Mouse (Mus musculus): Measurements from ENCODE around the gene Eef1akmt3.

Gene Eef1akmt3

DNA sequence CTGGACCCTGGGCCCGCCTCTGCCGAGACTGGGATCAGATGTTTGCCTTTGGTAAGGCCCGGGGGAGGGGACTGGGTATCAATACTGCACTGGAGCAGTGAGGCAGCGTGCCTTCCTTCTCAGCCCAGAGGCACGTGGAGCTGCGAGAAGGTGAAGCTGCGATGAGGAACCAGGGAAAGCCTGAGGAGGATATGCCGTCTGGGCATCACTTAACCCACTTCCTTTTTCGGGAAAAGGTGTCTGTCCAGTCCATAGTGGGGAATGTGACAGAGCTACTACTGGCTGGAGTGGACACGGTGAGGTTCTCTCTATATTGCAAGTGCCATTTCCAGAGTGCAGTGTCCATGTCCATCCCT, 8.8 kb upstream of the Eef1akmt3 start:
- no peak for DNase-seq

DNA sequence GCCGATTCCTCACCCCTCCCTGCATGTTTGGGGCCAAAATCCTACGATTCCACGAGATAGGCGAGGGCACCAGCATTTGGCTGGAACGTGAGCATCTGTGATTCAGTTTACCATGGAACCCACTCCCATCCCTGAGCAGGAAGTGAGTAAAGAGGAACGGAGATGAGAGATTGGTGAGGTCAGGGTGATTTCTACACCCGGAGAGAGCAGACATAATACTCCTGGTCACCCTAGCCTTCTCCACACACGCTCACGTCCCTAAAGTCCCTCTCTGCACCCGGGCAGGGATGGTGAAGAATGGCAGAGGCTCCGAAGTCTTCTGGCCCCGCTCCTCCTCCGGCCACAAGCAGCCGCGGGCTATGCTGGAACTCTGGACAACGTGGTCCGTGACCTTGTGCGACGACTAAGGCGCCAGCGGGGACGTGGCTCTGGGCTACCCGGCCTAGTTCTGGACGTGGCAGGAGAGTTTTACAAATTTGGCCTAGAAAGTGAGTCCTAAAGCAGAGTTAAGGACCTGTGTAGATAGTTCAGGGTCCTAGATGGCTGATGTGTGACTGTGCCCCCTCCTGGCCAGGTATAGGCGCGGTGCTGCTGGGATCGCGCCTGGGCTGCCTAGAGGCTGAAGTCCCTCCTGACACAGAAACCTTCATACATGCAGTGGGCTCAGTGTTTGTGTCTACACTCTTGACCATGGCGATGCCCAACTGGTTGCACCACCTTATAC, 8.2 kb upstream of the Eef1akmt3 start:
- DNase-seq = no peak

DNA sequence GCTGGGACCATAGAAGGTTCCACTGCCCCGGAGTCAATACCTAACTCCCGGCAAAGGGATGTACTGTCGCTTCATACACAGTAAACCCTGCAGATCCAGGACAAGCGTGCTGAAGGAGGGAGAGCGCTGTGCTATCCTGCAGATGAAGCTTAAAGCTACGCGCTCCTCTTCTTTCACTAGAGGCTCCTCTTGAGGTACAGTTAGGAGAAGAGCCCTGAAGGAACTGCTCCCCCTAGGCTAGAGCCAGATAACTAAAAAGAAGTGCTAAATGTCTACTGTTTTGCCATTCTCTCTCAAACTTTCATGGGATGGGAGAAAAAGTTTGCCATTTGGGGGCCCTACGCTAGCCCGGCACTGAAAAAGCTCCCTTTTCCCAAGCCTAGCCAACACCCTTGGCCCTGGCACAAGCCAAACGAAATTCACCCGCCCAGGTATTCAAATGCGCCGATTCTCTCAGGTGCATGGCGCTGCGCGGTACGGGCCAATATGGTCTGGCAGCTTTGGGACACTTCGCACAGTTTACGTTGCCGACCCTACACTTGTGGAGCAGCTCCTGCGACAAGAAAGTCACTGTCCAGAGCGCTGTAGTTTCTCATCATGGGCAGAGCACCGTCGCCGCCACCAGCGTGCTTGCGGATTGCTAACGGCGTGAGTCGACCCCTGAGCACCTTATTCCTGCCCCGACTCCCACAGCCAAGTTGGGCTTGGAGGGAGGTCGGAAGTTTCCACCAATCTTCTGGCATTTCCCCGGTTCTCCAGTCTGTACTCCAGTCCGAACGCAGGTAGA, 7.5 kb upstream of the Eef1akmt3 start:
- no peak for DNase-seq

DNA sequence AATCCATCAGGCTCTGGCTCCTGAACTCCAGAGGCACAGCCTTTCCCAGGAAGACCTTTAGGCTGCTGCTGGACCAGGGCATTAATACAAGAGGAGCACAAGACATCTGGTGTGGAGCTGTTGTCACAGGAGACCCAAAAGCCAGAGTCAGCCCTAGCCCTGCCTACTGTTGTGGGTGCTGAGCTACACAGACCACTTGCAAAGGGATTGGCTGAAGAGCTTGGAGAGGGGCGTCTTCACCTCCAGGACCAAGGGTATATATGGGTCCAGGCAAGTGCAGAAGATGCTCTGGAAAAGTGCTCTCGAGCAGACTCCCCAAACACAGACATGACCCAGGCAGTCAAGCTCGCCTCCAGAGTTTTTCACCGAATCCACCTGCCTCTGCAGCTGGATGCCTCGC, 6.6 kb upstream of the Eef1akmt3 start, which contains the start of gene Cyp27b1:
TSS of gene Cyp27b1 (plus strand) at position 297 of the 400 bp plus-strand sequence.
- no peak for DNase-seq

DNA sequence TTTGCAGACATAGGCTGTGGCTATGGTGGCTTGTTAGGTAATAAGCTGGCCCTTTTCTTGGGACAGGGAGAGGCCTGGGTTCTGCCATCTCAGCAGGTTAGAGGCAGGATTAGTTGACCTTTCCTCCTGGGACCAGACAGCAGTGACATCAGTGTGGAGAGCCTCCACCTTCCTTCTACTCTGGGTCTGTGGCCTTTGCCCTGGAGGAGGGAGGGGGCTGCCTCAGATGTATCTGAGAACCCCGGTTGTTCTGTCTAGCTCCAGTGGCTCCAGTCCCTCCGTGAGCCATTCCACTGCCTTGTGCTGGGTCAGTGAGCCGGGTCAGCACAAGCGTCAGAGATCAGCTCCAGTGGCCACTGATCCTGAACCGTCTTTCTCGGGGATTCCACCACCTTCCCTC, 1.9 kb upstream of the Eef1akmt3 start:
- no peak for DNase-seq

DNA sequence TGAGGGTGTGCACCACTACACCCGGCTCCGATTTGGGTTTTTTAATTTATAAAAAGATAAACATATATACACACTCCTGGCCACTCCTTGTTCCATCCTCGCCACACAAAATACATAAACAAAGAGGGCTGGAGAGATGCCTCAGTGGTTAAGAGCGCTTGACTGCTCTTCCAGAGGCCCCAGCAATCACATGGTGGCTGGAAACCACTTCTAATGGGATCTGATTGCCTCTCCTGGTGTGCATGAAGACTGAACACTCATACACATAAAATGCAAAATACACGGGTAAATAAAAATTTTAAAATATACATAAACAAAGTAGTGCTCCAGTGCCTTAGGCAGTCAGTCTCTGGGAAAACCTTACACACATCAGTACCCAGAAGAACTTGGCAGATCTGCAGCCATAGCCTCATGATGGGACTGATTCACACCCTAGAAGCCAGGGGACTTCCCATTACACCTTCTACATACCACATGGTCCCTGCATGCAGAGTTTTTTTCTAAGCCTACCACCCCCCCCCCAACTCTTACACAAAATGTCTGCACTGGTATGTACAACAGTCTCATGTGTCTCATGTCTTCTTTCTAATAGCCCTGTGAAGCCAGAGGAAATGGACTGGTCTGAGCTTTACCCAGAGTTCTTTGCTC, 1.3 kb upstream of the Eef1akmt3 start:
- DNase-seq = no peak

DNA sequence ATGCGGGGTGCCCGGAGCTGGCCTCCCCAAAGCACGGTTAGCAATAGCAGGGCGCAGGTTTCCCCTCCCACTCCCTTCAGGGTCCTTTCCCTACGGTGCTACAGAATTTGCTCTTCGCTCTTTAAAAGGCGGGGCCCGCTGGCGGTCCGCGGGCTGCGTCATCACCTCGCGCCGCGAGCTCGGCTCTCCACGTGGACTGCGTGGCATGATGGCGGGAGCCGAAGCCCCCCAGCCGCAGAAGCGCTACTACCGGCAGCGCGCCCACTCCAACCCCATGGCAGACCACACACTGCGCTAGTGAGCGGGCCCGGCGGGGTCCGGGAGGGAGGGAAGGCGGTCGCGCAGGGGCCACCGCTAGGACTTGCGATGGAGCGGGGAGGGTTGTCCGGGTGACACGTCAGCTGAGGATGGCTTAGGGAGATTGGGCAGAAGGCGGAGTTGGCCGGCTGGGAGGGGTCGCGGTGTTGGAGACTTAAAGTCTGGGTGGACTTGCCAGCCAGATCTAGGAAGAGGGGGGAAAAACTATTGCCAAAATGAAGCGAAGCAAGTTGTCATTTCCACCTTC, 543 bp upstream of the Eef1akmt3 start:
- peak; percentile 87 for DNase-seq

DNA sequence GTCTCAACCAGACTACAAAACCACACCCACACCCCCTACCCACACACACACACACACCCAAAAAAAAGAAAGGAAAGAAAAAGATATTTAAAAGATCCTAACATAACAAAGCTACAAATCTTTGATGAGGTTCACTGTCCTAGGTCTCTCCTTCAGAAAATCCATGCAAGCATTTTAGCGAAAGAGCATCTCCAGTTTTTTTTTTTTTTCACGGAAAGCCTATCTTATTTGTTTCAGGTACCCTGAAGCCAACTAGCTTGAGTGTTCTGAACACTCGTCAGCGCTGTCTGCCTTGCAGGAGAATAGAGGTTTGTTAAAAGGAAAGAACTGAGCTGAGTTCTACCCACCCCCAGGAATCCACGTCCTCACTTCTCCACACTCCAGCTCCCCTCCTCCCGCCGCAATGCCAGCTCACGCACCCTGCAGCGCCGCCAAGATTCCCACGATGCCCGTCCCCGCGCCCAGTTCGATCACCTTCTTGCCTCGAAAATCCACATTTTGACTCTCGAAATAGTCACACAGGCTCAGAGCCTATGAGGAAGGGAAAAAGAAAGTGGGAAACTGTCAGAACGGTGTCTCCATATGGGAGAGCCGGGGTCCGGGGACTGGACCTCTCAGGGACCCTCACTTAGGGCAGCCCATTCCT, 621 bp downstream of the Eef1akmt3 start:
- DNase-seq = no peak

DNA sequence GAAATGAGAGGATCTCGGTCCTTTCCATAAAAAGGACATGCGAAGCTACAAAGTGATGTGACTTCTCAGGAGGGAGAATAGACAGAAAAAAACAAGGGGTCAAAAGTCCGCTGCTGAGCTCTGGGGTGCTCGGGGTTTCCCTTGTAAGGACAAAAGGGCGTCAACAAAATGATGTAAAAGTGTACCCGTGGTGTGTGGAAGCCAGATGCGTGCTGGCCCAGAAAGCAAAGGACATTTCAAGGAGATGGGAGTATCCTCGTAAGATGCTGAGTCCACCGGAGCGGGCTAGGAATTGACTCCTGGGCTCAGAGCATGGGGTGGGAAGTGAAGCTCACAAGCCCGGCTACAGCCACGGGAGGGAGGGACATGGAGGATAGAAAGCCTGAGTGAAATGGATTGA, 3.7 kb downstream of the Eef1akmt3 start:
- no peak for DNase-seq

DNA sequence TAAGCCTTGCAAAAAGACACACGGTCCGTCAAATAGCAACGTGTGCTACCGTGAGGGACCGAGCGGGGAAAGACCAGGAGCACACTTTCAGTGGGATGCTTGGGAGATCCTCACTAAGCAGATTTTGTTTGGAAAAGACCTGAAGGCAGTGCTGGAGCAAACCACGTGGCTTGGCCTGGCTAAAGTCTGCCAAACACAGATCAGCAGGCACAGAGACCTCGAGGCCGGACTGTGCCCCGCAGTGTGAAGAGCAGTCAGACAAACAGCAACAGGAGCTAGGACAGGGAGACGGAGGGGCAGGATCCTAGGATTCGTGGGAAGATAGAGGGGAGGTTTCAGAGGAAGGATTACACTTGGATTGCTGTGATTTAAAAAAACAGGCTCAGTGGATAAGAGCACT, 5.0 kb downstream of the Eef1akmt3 start:
- no peak for DNase-seq

DNA sequence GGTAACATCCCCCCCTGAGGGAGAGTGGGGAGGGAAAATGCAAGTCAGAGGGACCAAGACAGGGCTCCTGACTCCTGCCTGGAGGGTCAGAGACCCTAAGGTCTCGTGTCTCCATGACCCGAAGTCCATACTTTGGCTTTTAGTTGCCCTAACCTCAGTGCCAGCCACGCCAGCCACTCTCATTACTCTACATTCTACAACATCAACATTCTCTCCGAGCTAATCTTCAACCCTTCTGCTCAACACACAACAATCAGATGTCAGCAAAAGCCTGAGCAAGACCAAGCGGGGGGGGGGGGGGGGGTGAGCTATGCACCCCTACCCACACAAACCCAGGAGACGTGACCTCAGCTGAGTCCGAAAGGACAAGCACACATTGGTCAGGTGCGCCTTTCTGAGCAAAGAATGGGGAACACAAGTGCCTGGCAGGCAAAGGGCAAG, 8.0 kb downstream of the Eef1akmt3 start:
- no peak for DNase-seq

DNA sequence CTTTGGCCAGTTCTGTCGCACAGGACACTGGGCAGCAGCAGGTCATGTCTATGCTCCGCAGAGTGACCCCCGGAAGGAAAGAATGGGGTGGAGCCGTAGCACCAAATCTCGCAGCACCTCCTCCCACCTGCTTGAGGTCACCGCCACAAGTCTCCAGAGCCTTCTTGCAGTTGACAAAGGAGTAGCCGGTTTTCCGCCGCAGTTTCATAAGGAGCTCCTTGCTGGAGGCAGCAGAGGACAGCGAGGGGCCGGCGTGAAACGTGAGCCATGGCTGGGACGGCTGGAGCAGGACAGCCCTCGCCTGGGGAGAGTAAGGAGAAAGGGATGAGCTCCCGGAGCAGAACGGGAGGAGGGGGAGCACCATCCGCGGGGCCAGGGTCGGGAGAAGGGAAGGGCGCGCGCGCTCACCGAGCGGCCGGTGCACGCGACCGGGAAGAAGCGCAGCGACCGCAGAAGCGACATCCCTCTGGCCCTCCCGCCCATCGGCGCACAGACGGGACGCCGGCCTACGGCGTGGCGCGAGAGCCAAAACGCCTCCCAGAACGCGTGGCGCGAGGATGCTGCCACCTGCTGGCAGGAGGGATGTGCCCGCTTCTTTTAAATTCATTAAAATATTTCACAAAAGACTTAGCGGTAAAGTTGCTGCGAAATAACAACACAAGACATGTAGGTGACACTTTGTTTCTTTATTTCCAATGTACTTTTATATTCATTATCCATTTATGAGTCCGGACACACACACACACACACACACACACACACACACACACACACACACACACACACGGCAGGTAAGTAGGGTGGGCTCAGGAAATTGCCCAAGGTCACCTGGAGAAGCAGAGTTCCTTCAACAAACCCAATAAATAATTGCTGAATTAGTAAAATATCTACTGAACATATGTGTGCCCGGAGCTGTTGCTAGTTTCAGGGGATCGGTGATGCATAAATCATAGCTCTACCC, 10.7 kb downstream of the Eef1akmt3 start, which contains the start of gene Tsfm:
TSS of gene Tsfm (minus strand) at position 505 of the 961 bp plus-strand sequence.
- peak; percentile 89 for DNase-seq

DNA sequence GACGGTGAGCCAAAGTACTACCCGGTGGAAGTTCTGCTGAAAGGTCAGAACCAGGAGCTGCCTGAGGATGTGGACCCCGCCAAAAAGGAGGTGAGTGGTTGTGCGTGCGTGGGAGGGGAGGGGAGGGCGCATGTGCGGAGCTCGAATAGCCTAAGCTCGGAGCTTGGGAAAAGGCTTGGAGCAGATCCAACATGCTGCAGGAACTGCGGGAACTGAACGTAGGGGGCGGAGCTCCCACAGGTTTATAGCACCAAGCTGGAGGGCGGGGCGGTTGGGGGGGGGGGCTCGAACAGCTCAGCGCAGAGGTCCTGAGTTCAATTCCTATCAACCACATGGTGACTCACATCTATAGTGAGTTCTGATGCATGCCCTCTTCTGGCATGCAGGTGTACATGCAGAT, 22.9 kb downstream of the Eef1akmt3 start:
- DNase-seq = no peak

DNA sequence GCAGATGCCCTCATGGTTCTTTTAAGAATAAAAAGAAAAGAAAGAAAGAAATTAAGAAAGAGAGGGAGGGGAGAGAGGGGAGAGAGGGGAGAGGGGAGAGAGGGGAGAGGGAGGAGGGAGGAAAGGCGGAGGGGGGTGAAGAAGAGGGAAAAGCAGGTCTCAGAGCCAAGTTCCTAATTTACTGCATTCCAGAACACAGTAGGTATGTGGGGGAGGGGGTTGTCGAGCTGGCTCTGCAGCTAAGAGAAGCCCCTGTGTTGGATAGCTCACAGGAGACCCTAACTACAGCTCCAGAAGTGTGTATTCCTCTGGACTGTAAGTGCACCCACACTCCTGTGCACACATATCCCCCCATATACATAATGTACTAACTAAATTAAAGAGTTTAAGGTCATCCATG, 24.2 kb downstream of the Eef1akmt3 start:
- no peak for DNase-seq

DNA sequence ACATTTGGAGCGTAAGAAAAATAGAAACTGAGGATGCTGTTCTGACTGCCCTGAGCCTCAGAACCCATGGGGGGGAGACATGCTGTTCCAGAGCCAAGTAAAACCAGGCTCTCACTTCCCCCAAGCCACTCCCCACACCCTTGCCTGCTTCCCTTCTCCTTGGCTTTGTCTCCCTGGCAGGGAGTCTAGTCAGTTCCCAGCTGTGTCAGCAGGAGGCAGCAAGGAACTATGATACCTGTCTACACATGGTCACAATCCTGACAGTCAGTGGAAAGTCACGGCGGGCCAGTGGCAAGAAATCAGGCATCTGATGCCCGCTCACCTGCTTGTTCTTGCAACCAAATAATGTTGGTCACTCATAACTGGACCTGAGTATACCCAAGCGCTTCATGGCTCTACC, 24.8 kb downstream of the Eef1akmt3 start:
- no peak for DNase-seq

DNA sequence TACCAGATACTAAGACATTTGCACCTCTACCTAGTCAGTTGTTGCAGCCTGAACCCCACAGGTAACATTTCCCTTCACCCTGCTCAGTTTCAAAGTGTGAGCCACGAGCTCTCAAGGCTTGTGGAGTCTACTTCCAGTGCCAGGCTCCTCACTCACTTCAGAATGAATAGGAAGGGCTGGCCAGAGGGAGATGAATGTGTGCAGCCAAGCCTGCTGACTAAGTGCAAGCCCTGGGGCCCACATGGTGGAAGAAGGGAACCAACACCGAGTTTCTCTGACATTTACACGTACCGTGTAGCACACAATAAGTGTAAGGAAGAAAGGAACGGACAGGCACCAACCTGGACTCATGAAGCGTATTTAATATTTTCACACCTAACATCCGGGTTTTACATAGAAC, 37.5 kb downstream of the Eef1akmt3 start:
- no peak for DNase-seq

DNA sequence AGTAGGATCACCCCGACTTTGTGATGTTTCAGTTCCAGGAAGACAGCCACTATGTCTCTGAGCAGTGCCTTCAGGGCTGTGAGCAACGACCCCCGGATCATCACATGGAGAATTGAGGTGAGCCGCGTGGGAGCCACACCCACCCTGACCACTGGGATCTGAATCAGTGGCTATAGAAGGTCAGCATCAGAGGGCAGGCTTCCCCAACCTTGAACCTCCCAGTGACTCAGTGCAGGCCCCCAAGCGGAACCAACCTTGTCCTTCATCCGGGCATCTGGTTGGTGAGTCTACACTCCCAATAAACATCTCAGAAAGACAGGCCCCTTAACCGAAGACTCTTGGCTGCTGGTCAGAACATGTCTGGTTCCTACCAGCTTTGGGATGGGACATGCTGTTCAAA, 38.0 kb downstream of the Eef1akmt3 start:
- DNase-seq = no peak

DNA sequence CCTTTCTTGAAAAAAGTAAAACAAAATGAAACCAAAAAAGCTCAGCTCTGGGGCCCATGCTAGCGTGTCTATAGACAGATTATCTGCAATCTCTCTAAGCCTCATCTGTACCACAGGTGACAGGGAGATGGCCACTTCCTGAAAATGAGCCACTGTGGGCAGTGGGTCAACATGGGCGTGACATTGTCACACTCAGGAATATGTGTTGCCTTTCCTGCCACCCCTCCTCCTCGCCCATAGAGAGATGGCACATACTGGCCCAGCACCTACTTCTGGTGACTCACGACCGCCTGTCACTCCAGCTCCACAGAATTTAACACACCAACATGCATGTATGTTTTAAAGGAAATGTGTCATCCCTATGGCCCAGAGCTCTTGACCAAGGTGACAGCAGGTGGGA, 38.5 kb downstream of the Eef1akmt3 start:
- no peak for DNase-seq

DNA sequence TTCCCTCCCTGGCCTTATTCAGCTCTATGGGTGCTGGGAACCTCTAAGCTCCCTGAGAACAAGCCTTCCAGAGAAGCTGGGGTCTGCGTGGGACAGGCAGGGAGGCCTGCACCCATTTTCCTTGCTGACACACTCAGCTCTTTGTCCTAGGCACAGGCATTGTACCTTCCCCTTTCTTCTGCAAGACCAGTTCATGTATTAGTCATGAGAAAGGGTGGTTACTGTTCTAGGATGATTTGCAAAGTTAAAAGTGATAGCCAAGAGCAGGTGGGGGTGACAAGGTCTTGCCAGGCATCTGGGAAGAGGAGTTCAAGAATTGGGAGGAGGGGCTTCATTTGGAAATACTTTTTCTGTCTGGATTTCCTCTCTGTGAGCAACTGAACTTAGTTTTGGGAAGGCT, 39.3 kb downstream of the Eef1akmt3 start:
- DNase-seq = no peak

DNA sequence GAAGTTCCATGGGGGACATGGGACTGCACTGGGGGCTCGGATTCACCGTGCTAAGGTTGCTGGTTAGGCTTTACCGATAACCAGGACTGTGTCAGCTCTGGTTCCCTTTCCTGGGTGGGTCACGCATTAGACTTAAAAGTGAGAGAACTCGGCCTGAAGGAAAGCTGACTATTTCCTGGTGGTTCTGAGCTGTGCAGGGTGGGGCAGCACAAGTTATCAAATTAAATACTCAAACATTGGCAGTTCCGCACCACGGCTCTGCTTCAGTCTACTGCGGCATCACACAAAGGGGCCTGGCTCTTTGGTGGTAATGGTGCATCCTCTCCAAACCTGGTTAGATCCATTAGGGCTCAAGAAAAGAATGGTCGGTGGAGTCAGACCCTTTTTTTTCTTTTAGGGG, 40.0 kb downstream of the Eef1akmt3 start:
- DNase-seq = peak; percentile 15

DNA sequence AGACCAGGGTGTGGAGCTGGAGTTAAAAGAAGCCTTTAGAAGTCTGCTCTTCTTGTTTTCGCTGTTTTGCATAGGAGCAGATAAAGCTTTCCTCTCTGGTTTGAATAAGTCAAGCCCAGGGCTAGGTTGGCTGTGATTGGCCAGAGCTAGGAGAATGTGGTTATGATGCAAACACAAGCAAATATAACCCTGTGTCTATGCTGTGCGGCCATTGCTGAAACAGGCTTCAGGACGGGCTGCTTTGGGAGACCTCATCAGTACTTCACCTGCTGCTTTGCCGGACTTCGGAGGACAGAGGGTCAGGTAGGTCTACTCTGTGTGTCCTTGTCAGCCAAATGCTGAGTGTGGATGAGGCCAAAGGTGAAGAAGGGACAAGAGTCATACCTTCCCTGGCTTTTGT, 40.8 kb downstream of the Eef1akmt3 start, which contains the start of gene Avil:
TSS of gene Avil (plus strand) at position 181 of the 400 bp plus-strand sequence.
- peak; percentile 16 for DNase-seq

All from cerebellum, adult 9-10 months (tissue).